Mouse (Mus musculus) CH12.LX (cell line): ENCODE results near the gene Lmf2. TPM values are rescaled to one million over a fixed set of nuclear protein-coding genes. Genes with fewer than 3 reads are reported as not detected.

Source experiments
- DNase-seq: peaks from one replicate; pipeline ENCODE4 v3.0.0-alpha.2; 2013; ENCODE audit errors: extremely low read depth
- H3K27ac ChIP-seq: 2 replicates; pipeline ENCODE4 v1.5.1; 2012; ENCODE audit warnings: low read depth, mild to moderate bottlenecking, control low read depth, moderate library complexity; ENCODE audit not compliant: insufficient read depth
- H3K27me3 ChIP-seq: replicated peaks from 2 replicates; pipeline ENCODE3; 2012; ENCODE audit warnings: inconsistent platforms
- H3K36me3 ChIP-seq, 2 experiments: replicated peaks in 1 of 2; 2 replicates each; pipeline versions ENCODE3 to v1.6.1; 2012; ENCODE audit warnings: inconsistent platforms in 1 of 2, low read length in 1 of 2, mild to moderate bottlenecking in 1 of 2, mixed read lengths in 1 of 2, moderate library complexity in 1 of 2; ENCODE audit not compliant: control insufficient read depth in 1 of 2, insufficient read depth in 1 of 2
- H3K4me1 ChIP-seq, 2 experiments: 2 replicates each; pipeline ENCODE4 v1.6.1; 2012; ENCODE audit warnings: inconsistent platforms in 1 of 2, moderate library complexity in 1 of 2; ENCODE audit not compliant: insufficient read depth in 2 of 2, control insufficient read depth in 1 of 2
- H3K4me2 ChIP-seq: 2 replicates; pipeline ENCODE4 v1.6.1; 2012; ENCODE audit warnings: low read depth, mild to moderate bottlenecking, control low read depth; ENCODE audit not compliant: poor library complexity, insufficient read depth, severe bottlenecking
- H3K4me3 ChIP-seq, 3 experiments: fragments of 150-350 bp in 1 of 3; sonication (generic) in 1 of 3; replicated peaks in 1 of 3; 2 replicates each; pipeline versions ENCODE3 to v1.5.1; 2011 to 2012; ENCODE audit warnings: low read depth in 2 of 3, low read length in 2 of 3, mild to moderate bottlenecking in 2 of 3, moderate library complexity in 2 of 3, control low read depth in 1 of 3, improper control_type of control experiment in 1 of 3, inconsistent platforms in 1 of 3, mixed read lengths in 1 of 3; ENCODE audit not compliant: poor library complexity in 1 of 3
- H3K79me2 ChIP-seq: replicated peaks from 2 replicates; pipeline ENCODE4 v1.6.1; 2012; ENCODE audit warnings: mild to moderate bottlenecking, moderate library complexity; ENCODE audit not compliant: control insufficient read depth, poor library complexity, insufficient read depth, severe bottlenecking; ENCODE audit errors: extremely low read depth
- H3K9ac ChIP-seq: 2 replicates; pipeline ENCODE4 v1.6.1; 2012; ENCODE audit warnings: low read depth, mild to moderate bottlenecking, control low read depth, moderate library complexity; ENCODE audit not compliant: insufficient read depth
- H3K9me3 ChIP-seq: replicated peaks from 2 replicates; pipeline ENCODE3; 2012; ENCODE audit warnings: low read length, inconsistent platforms, mixed read lengths
- BHLHE40 ChIP-seq: IDR thresholded peaks from 2 replicates; pipeline ENCODE4 v1.6.1; 2011; ENCODE audit warnings: mild to moderate bottlenecking, low read depth, low read length, improper control_type of control experiment
- CHD1 ChIP-seq: IDR thresholded peaks from 2 replicates; pipeline ENCODE4 v1.6.1; 2012; ENCODE audit warnings: low read depth, low read length, improper control_type of control experiment, inconsistent platforms
- CHD2 ChIP-seq: IDR thresholded peaks from 2 replicates; pipeline ENCODE4 v1.6.1; 2011; ENCODE audit warnings: low read length, improper control_type of control experiment
- E2F4 ChIP-seq: IDR thresholded peaks from 2 replicates; pipeline ENCODE4 v1.6.1; 2011; ENCODE audit warnings: low read depth, low read length, improper control_type of control experiment; ENCODE audit not compliant: insufficient replicate concordance
- EP300 ChIP-seq: IDR thresholded peaks from 2 replicates; pipeline ENCODE4 v1.6.1; 2011; ENCODE audit warnings: low read length, improper control_type of control experiment
- GABPA ChIP-seq: IDR thresholded peaks from 2 replicates; pipeline ENCODE4 v1.6.1; 2012; ENCODE audit warnings: low read depth, low read length, improper control_type of control experiment, inconsistent platforms; ENCODE audit not compliant: insufficient replicate concordance
- HCFC1 ChIP-seq: IDR thresholded peaks from 2 replicates; pipeline ENCODE4 v1.6.1; 2012; ENCODE audit warnings: low read depth, mild to moderate bottlenecking, inconsistent platforms, low read length, improper control_type of control experiment
- JUN ChIP-seq: IDR thresholded peaks from 2 replicates; pipeline ENCODE4 v1.6.1; 2011; ENCODE audit warnings: low read depth, mild to moderate bottlenecking, low read length, improper control_type of control experiment, moderate library complexity; ENCODE audit not compliant: insufficient read depth
- JUND ChIP-seq: conservative IDR thresholded peaks from 2 replicates; pipeline ENCODE4 v1.6.1; 2011; ENCODE audit warnings: low read depth, low read length, improper control_type of control experiment
- MAX ChIP-seq: IDR thresholded peaks from 2 replicates; pipeline ENCODE4 v1.6.1; 2011; ENCODE audit warnings: low read length, improper control_type of control experiment
- MAZ ChIP-seq: IDR thresholded peaks from 2 replicates; pipeline ENCODE4 v1.6.1; 2012; ENCODE audit warnings: low read depth, mild to moderate bottlenecking, inconsistent platforms, low read length, improper control_type of control experiment, moderate library complexity
- MEF2A ChIP-seq: IDR thresholded peaks from 2 replicates; pipeline ENCODE4 v1.6.1; 2014; ENCODE audit warnings: low read depth, mild to moderate bottlenecking, inconsistent platforms, low read length, improper control_type of control experiment, borderline replicate concordance
- MXI1 ChIP-seq: IDR thresholded peaks from 2 replicates; pipeline ENCODE4 v1.6.1; 2011; ENCODE audit warnings: mild to moderate bottlenecking, low read depth, low read length, improper control_type of control experiment
- NELFE ChIP-seq: IDR thresholded peaks from 2 replicates; pipeline ENCODE4 v1.6.1; 2011; ENCODE audit warnings: low read depth, low read length, improper control_type of control experiment
- PAX5 ChIP-seq: IDR thresholded peaks from 2 replicates; pipeline ENCODE4 v1.6.1; 2012; ENCODE audit warnings: low read length, inconsistent platforms, mixed read lengths
- POLR2A ChIP-seq: IDR thresholded peaks from 2 replicates; pipeline ENCODE4 v1.6.1; 2011; ENCODE audit warnings: low read depth, mild to moderate bottlenecking, improper control_type of control experiment, low read length
- POLR2AphosphoS2 ChIP-seq: IDR thresholded peaks from 2 replicates; pipeline ENCODE4 v1.6.1; 2011; ENCODE audit warnings: low read depth, low read length, improper control_type of control experiment
- RAD21 ChIP-seq: IDR thresholded peaks from 2 replicates; pipeline ENCODE4 v1.6.1; 2011; ENCODE audit warnings: low read depth, mild to moderate bottlenecking, low read length, improper control_type of control experiment, moderate library complexity
- RCOR1 ChIP-seq: conservative IDR thresholded peaks from 2 replicates; pipeline ENCODE4 v1.6.1; 2012; ENCODE audit warnings: low read depth, mild to moderate bottlenecking, inconsistent platforms, low read length, improper control_type of control experiment
- SIN3A ChIP-seq: IDR thresholded peaks from 2 replicates; pipeline ENCODE4 v1.6.1; 2012; ENCODE audit warnings: low read length, improper control_type of control experiment, inconsistent platforms
- SMC3 ChIP-seq: IDR thresholded peaks from 2 replicates; pipeline ENCODE4 v1.6.1; 2011; ENCODE audit warnings: low read depth, low read length, improper control_type of control experiment
- TBP ChIP-seq: conservative IDR thresholded peaks from 2 replicates; pipeline ENCODE4 v1.6.1; 2011; ENCODE audit warnings: low read depth, low read length, improper control_type of control experiment
- UBTF ChIP-seq: IDR thresholded peaks from 2 replicates; pipeline ENCODE4 v1.6.1; 2012; ENCODE audit warnings: low read depth, mild to moderate bottlenecking, inconsistent platforms, low read length, improper control_type of control experiment, moderate library complexity
- USF2 ChIP-seq: conservative IDR thresholded peaks from 2 replicates; pipeline ENCODE4 v1.6.1; 2011; ENCODE audit warnings: low read depth, low read length, improper control_type of control experiment
- ZC3H11A ChIP-seq: IDR thresholded peaks from 2 replicates; pipeline ENCODE4 v1.6.1; 2012; ENCODE audit warnings: low read depth, mild to moderate bottlenecking, inconsistent platforms, low read length, improper control_type of control experiment
- ZKSCAN1 ChIP-seq: IDR thresholded peaks from 2 replicates; pipeline ENCODE4 v1.6.1; 2012; ENCODE audit warnings: low read depth, inconsistent platforms, low read length, improper control_type of control experiment, borderline replicate concordance
- ZMIZ1 ChIP-seq: IDR thresholded peaks from 2 replicates; pipeline ENCODE4 v1.6.1; 2012; ENCODE audit warnings: low read depth, mild to moderate bottlenecking, inconsistent platforms, low read length, improper control_type of control experiment
- dilution Hi-C: fragments of 300-500 bp; cut with MboI; formaldehyde crosslinking; loops from 2 replicates; pipeline ENCODE4 v1.14.3; 2020; ENCODE audit warnings: low sequenced_read_pairs; ENCODE audit not compliant: extremely low pct_unique_long_range_greater_than_20kb, extremely low pct_ligation_motif_present
- in situ Hi-C: fragments of 300-500 bp; cut with MboI; formaldehyde crosslinking; loops from 3 replicates; pipeline ENCODE4 v1.14.3; 2019; ENCODE audit warnings: low sequenced_read_pairs, low pct_ligation_motif_present, low pct_unique_long_range_greater_than_20kb, mixed read lengths
- polyA plus RNA-seq: library from polyadenylated mRNA; unstranded; fragments of >175 nt; gene quantifications from 2 replicates; pipeline ENCODE4 v1.2.1, GENCODE M21; 2012; ENCODE audit warnings: low read depth; ENCODE audit not compliant: insufficient read length
- total RNA-seq, 2 experiments: library from RNA; depleted of rRNA; stranded (reverse); fragments of 300-350 nt in 1 of 2; fragments of >200 nt in 1 of 2; gene quantifications; 2 replicates each; pipeline ENCODE4 v1.2.3; 2012 to 2014

The Lmf2 gene
- total and polyA plus RNA-seq, 3 experiments, result 9.9 to 36.2 (median 18.5) TPM

DNA sequence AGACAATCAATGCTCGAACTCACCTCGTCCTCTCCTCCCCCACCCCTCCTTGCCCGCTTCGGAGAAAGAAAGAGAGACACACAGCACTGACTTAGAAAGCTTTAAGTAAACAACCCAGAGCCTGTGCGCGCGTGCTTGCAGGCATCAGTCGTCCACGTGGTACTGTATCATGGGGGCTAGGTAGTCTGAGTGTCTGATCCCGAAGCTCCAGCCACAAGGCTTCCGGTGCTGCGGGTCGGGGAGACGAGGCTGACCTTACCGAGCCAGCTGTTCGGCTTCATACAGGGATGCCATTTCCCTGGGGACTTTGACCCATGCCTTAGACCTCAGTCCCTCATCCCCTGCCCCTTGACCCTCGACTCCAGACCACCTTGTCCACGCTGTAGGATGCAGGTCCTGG is 21.9 kb upstream of the Lmf2 start:
- Histone ChIP-seq H3K4me1 (peaks cover 0 to 17% of the 10 kb centered on the region in 2 experiments; a peak in 2 of 4 replicates), H3K4me2 (no peak overlapping the region), H3K27ac (no peak overlapping the region), H3K27me3 (peaks cover 5% of the 10 kb centered on the region), H3K79me2 (no peaks in the 10 kb centered on the region), H3K4me3 (no peak overlapping the region), H3K9ac (no peak overlapping the region), H3K9me3 (peaks cover 13% of the 10 kb centered on the region), H3K36me3 (peaks cover 3 to 5% of the 10 kb centered on the region in 2 experiments)
- DNase-seq, result no peak
- no peak for TF ChIP-seq TBP
- TF ChIP-seq RCOR1, result no peak
- no peak for TF ChIP-seq ZMIZ1
- no peak for TF ChIP-seq JUN
- TF ChIP-seq POLR2A, result no peak
- no peak for TF ChIP-seq PAX5
- TF ChIP-seq GABPA, result no peak
- TF ChIP-seq ZKSCAN1, result no peak
- TF ChIP-seq JUND, result no peak
- TF ChIP-seq SMC3, result no peak
- no peak for TF ChIP-seq E2F4
- dilution Hi-C loops (no loop called here), in situ Hi-C loops (no loop called here)

DNA sequence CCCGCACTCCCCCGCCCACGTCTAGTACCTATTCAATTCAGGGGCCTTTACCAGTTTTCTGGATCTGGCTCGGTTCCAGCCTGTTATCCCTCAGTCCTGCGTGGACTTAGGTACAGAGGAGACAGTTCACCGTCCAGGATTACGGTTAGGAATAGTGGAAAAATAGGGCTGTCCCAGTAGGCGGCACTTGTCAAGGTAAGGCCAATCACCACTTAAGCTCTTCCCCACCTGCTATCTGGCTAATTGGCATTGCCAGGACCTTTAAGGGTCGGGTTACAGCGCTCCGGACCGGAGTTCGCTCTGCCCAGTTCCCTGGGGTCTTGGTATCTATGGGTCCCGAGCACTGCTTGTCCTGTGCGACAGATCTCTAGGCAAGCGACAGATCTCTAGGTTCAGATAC is 21.5 kb upstream of the Lmf2 start, which contains the start of gene Tymp:
Gene Tymp, minus strand, starts transcription at position 83 of the 400 bp plus-strand sequence.
- H3K79me2 ChIP-seq, result no peaks in the 10 kb centered on the region
- H3K36me3 ChIP-seq, result peaks cover 7 to 9% of the 10 kb centered on the region in 2 experiments
- dilution Hi-C loops, result no loop called here
- no peak for DNase-seq
- TF ChIP-seq RCOR1, result no peak
- TF ChIP-seq BHLHE40, result no peak
- no peak for TF ChIP-seq ZC3H11A
- TF ChIP-seq NELFE, result no peak
- TF ChIP-seq HCFC1, result no peak
- TF ChIP-seq MXI1, result no peak
- TF ChIP-seq CHD1, result no peak
- TF ChIP-seq EP300, result no peak
- no peak for TF ChIP-seq UBTF
- no peak for TF ChIP-seq MAX
- no peak for TF ChIP-seq USF2
- no peak for TF ChIP-seq MAZ
- no peak for TF ChIP-seq TBP
- no peak for TF ChIP-seq RAD21
- no peak for TF ChIP-seq CHD2
- TF ChIP-seq SIN3A, result no peak
- no peak for TF ChIP-seq POLR2AphosphoS2
- TF ChIP-seq MEF2A, result no peak
- no peak for TF ChIP-seq SMC3
- H3K4me3 ChIP-seq, result no peak within 1 kb of the TSS
- H3K27ac ChIP-seq, result no peak within 1 kb of the TSS
- H3K27me3 ChIP-seq, result peaks cover 2% of the 10 kb centered on the region
- in situ Hi-C loops, result no loop called here
- H3K4me2 ChIP-seq, result no peak within 1 kb of the TSS
- H3K9me3 ChIP-seq, result peaks cover 13% of the 10 kb centered on the region
- no peak within 1 kb of the TSS for H3K9ac ChIP-seq
- H3K4me1 ChIP-seq, result peaks cover 0 to 21% of the 10 kb centered on the region in 2 experiments; a peak in 2 of 4 replicates
